Mouse (Mus musculus): ENCODE data around the gene Tekt4.

DNA sequence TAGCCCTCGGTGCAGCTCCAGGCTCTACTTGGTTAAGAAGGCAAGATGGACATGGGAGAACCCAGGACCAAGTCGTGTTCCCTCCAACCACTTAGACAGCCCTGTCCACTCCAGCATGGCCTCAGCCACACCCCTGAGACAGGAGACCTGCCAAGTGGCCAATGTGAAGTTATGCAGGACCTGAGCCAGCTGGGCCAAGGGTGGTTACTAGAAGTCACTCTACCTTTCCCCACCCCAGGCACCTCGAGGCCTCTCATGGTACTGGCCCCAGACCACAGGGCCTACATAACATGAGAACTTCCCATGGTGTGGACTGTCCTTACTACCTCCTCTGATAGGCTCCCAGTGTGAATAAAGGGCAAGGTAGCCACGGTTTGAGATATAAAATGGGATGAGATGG is 40.2 kb upstream of the Tekt4 start:
- TF ChIP-seq CHD2 (IDR thresholded peaks at IDR 0.05; ENCODE audit: low read depth, low read length) (no peak), MAFK (IDR thresholded peaks at IDR 0.05; ENCODE audit: insufficient read depth, low read depth, low read length) (no peak), ZNF384 (IDR thresholded peaks at IDR 0.05; ENCODE audit: low read depth, low read length) (no peak), ZC3H11A (IDR thresholded peaks at IDR 0.05; ENCODE audit: borderline replicate concordance, low read depth, low read length) (no peak)
